Mouse (Mus musculus) hindlimb bud, embryonic 11.5 days (tissue): ENCODE results near the gene Gm17622.

Experiments used
- DNase-seq: peaks from one replicate; pipeline ENCODE4 v3.0.0-alpha.2; 2012; ENCODE audit warnings: low read depth, low spot score; ENCODE audit errors: extremely low spot score

The Gm17622 gene

DNA sequence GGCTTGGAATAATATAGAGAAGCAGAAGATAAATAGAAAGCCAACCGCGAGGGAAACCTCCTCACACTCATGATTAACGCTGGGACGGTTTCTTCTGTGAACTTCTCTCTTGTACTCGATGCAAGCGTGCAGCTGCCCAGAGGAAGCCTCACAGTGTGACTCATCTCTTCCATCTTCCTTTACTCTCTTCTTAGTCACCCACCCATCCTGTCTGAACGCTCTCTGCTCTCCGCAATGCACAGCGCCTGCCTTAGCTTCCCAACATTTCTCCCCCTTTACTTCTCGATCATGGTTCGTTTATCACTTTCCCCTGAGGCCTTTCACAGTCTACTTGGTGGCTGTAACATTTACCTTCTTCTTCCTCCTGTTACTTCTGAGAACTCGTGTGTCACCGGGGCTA, 20.1 kb downstream of the Gm17622 start:
- no peak for DNase-seq

DNA sequence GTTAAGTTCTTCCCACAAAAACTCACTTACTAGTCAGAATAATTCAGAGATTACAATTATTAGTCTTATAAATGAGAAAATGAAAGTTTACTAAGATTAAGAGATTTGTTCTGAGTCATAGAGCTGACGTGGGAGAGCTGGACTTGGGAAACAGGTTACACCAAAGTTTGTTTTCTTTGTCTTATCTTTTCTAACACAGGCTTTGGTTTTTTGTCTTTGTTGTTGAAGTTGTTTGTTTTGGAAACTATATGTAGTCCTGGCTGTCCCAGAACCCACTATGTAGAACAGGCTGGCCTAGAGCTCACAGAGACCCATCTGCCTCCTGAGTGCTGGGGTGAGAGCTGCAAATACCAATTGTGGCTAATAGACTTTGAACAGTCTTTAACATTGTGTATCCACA, 20.7 kb downstream of the Gm17622 start:
- no peak for DNase-seq

DNA sequence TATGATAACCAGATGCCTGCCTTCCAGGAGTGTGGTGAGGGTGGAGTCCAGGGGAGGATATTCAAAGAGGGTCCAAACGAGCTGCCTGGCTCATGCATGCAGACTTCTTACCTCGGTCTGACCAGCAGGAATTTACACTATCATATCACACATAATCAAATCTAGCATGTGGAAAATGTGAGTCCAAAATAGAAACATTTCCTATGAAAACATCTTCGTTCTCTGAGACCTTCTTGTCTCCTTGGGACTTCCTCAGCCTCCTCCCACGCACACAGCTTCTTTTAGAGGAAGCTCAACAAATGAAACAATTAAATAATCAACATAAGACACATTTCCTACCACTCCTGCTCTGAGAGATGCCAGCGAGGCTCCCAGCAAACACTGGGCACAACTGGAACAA, 21.4 kb downstream of the Gm17622 start:
- peak; percentile 6 for DNase-seq

DNA sequence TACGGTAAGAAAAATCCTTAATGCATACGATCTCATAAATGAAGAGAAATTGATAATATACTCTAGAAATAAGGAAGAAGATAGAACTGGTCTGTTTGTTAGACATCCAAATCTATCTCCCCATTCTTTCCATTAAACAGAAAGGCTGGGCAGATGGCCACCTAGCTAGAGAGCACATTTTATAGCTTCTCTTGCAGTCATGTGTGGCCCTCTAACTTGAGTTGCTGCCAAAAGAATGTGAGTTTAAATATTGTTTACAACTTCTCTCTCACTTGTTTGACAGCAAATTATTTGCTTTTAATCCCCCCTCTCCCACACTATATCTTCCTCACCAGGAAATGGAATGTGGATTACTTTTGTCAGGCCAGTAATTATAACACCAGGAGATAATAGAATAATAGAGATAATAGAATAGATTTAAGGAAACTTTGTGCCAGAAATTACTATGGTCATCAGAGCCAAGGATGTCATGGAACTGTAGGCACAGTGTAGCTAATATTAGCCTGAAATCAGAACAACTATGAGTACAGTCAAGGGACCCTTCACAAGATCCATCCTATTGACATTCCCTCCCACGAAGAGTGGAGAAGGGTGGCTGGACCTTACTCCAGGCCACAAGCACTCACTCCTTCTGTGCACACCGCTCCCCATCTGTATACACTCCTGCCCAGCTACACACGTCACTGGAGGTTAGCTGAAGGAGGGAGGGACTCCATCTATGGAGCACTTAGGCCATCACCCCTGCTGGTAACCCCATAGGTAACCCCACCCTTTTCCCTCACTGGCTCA, 23.8 kb downstream of the Gm17622 start:
- DNase-seq = no peak

DNA sequence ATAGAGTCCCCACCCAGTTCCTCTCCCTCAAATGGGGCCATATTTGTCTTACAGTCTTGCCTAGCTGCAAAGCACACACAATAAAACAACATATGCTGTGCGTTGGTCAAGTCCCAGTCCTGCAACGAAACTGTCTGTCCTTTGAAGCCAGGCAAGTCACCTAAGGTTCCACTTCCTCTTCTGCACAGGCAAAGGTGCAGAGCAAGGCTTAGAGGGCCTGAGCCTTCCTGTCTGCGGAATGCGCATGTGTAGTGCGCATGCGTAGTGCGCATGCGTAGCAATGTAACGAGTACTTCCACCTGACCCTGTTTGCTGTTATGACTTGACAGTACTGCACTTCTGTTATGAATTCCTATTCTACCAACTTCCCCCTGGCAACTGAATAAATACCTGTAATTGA, 25.7 kb downstream of the Gm17622 start:
- DNase-seq = no peak

DNA sequence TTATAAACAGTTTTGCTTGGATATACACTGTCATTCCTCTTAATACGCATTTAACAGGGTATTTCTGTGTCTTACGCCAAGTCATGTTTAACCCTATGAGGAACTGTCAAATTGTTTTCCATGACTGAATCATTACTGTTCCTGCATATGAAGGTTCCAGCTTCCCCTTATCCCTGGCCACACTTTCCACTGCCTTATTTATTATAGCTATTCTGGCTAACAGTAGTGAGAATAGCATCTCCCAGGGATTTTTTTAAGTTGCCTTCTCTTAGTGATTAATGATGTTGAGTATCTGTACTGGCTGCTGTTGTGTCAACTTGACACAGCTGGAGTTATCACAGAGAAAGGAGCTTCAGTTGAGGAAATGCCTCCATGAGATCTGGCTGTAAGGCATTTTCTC, 26.8 kb downstream of the Gm17622 start:
- DNase-seq = no peak

DNA sequence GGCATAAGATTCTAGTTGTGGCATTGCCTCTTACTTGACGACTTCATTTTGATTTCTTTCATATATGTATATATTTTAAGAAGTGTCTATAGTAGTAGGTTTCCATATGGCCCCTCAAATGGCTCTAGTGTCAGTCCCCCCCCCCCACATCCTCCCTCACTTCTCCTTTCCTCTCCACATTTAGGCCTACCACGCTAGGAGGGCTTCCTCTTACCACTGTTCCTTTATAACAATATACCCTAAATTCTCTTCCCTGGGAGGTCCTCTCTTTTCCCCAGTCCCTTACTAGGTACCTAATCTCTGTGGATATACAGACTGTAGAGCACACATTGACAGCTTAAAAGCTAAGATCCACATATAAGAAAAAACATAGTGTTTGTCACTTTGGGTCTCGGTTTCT, 30.8 kb downstream of the Gm17622 start:
- no peak for DNase-seq

DNA sequence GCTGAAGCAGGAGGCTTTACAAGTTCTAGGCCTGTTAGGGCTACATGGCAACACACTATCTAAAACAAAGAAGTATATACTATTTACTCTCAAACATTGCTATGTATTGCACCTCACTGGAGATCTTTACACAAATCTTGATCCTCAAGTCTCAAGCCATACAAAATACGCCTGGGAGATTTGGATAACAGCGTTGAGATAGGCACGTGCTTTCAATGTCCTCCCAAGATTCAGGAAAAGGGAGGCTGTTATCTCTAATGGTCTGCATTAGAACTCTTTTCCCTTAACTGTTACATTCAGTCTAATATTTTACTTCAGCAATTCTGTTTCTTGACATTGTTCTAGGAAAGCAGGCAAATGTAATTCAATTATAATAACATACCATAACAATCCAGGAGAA, 36.5 kb downstream of the Gm17622 start:
- no peak for DNase-seq

DNA sequence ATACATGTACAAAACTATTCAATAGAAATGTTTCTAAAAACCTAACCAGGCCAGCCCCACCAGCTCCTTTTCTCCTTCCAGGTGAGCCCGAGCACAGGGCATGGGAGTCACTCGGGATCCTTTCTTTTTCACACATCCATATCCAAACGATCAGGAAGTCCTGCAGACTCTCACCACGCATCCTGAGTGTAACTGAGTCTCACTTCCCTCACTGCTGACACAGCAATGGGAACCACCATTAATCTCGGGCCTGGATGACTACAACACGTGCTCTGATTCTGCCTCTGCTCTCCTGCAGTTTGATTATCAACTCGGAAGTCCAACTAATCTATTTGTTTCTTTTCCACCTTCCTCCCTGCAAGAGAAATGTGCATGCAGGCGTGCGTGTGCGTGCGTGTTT, 37.3 kb downstream of the Gm17622 start:
- no peak for DNase-seq

DNA sequence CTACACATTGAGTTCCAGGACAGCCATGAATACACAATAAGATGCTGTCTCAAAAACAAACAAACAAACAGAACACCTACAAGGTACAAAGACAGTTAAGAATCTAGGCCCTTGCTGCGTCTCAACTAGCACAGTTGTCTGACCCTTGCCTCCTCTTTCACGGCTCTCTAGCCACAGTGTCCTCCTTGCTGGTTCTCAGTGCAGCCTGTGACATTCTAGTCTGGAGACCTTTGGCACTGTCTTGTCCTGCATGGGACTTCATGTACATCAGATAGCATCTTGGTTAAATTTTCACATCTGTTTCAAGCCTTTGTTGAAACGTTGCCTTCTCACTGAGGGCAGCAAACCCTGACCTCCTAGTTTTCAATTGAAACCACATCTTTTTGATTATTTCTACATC, 38.2 kb downstream of the Gm17622 start:
- DNase-seq = no peak

DNA sequence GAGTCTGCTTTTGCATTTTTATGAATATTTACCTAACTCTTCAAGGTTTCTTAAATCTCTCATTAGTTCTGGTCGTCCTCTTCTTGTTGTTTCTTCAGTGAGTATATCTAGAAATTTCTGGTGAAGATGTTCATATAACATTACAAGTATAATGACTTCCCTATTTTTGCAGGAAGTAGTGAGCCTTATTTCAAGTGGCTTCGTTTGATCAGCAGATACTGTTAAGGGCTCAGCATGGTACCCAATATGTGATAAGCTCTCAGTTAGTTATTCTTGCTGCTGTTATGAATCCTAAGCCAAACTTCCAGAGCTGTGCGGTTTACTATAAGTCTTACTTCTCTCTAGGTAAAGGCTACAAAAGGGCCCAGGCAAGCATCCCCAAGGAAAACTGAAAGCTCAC, 39.0 kb downstream of the Gm17622 start:
- DNase-seq = no peak

DNA sequence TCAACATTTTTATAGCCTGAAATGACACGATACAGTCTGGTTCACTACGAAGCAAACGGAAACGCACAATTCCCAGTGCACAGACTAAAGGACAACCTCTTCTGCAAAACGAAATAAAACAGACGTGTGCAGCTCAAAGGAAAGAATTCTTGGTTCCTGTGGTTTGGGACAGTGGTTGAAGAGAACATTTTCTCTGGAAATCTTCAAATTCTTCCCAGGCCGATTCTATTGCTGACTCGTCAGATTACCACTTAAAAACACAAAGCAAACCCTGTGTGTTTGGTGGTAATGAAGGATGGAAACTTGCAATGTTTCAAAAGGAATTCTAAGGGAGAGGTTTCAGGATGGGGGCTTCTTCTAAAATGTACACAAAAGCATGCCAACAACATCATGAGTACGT, 39.5 kb downstream of the Gm17622 start:
- no peak for DNase-seq

DNA sequence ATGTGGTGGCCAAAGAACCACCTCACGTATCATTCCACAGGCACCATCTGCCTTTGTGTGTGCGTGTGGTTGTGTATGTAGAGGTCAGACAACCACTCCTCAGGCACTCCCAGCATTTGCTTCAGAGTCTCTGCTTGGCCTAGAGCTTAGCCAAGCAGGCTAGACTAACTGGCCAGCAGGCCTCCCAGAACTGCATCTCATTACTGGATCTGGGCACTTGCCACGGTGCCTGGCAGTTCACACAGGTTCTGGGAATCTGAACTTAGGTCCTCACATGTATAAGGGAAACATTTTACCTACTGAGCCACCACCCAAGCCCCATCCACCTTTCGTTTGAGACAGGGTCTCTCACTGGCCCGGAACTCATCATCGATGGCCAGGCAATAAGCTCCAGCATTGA, 41.6 kb downstream of the Gm17622 start:
- no peak for DNase-seq

DNA sequence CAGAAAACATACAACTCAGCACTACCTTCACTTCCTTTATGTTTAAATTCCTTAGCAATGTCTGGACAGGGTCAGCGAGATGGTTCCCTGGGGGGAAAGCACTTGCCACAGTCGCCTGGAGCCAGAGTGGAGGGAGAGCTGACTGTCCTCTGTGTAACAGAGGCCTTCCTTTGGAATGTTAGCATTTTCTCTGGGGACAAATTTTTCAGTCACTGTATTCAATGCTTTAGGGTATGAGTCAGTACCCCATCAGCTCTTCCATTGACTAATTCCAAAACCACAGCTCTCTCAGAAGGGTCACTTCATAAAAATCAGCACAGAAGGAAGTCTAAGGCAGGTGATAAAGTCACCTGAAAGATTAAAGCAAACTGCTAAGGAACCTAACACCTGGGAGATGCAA, 43.2 kb downstream of the Gm17622 start:
- no peak for DNase-seq

DNA sequence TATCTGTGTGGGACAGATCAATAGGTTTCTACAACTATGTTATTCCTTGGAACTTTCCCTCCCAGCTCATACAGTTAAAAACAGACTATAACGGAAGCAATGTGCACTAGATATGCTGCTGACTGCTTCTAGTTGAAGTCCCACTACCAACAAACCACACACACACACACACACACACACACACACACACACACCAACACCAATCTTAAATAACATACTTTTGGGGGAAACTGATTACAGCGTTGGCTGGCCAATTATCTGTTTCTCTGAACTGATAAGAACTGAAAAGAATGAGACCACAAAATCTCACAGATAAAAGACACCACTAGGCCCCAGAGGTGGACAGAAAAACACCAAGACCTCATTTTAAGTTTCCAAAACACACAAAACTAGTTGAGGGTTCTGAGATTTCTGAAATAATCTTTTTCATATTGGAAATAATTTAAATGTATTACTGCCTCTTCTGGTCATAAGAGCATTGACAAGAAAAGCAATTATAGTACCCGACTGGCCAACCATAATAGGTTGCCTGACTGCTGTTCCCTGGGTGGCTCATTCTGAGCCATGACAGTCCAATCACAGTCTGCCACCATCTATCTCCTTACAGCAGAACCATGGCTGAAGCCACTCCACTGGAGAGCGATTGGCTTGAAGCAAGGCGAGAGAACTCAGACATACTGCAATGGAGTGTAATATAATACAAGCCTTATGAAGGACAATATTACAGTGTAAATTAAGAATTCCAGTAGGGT, 46.5 kb downstream of the Gm17622 start:
- no peak for DNase-seq

DNA sequence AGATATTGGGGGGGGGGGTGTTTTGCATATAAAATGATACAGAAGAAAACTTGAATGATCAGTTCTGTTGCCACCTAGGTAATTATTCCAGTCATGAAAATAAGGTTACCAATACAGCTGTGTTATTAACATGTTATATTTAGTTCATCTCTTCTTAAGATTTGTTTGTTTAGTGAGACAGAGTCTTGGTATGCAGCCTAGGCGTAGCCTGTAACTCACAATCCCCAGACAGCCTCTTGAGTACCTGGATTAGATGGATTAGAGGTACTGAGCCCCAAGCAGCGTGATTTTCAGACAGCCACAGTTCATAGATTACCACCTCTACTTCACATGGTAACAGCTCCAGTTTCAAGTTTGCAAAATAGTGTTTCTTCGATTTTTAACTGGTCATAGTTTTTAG, 47.6 kb downstream of the Gm17622 start:
- DNase-seq = no peak
